Mouse (Mus musculus) NIH3T3 (cell line): ENCODE results near the gene Gck.
"Not testable (repeated sequence)": the region's sequence is repeated elsewhere in the genome, so short reads cannot be mapped to it uniquely, and the experiment has no call there.

ENCODE experiments used
- DNase-seq: peaks from one replicate; pipeline ENCODE4 v3.0.0-alpha.2; 2012; ENCODE audit warnings: low read depth

Gck gene

DNA sequence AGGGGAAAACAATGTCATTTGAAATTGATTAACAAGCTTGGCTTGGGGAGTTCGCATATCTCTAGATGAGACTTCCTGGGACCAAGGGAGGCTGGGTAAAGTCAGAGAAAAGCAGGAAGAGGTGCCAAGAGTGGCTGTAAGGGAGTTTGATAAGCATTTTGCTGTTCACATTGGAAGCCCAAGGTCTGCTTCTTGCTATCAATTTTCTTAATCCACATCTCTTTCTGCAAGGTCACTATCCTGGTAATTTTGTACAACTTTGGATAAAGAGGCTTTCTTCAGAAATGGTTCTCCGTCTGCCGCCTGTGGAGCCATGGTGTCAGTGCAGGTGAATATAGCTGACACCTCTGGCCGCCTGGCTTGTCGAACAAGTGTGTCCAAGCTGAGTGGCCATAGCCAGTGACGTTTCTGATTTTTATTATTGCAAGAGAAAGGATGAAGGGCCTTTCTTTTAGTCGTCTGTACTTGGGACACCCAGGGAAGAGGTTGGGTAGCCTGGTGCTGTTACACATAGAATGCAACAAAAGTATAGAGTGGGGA lies 5.2 kb upstream of the Gck start:
- DNase-seq, result peak; percentile 69

DNA sequence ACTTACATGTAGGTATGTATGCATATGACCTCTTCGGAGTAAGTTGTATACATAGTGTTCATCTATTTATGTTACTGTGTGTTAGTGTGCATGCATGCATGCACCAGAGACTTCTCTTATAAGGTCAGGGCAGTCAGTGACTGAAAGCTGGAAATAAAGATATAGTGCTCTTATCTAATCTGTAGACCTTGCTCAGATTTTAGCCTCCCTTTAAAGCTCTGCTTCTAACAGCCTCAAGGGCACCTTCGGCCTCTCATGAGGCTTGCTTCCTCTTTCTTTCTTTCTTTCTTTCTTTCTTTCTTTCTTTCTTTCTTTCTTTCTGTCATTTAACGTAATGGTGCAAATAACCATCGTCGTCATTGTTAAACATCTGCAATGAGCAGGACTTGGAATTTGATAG lies 4.6 kb upstream of the Gck start:
- DNase-seq, result no peak

DNA sequence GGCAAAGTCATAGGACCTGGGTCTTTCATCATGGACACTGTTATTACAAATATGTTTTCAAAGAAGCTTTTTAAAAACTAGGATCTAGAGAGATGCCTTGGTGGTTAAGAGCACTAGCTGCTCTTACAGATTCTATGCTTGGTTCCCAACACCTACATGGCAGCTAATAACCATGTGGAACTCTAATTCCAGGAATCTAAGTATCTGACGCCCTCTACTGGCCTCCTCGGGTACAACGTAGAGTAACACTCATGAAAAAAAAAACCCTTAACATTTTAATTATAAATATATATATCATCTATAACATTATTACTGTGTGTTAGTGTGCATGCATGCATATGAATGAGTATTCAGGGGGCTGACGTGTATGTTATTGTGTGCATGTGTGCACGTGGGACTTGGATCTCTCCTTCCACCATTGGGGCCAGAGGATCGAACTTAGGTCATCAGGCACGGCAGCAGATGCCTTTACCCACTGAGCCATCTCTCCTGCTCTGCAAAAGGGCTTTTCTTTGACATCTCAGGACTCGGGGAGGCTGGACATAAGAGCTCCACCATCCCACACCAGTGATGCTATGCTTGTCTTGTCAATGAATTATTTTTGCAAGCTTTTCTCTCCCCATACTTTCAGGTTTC lies 3.4 kb upstream of the Gck start:
- peak; percentile 69 for DNase-seq

DNA sequence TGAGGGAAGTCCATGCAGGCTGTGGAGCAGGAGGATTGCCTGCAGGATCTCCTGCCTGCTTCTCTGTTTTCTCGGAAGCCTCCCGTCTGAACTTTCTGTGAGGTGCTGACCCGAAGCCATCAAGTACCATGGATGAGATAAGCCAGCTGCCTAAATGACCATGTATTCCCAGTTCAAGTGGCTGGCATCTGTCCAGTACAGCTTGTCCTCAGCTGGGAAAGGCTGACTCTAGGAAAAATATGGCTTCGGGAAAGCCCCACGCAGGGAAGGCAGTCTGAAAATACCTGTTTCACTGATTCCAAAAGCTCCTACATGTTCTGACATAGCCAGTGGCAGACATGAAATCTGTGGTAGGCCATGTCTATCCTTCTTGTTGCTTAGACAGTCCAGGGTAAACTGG lies 2.6 kb upstream of the Gck start:
- no peak for DNase-seq

DNA sequence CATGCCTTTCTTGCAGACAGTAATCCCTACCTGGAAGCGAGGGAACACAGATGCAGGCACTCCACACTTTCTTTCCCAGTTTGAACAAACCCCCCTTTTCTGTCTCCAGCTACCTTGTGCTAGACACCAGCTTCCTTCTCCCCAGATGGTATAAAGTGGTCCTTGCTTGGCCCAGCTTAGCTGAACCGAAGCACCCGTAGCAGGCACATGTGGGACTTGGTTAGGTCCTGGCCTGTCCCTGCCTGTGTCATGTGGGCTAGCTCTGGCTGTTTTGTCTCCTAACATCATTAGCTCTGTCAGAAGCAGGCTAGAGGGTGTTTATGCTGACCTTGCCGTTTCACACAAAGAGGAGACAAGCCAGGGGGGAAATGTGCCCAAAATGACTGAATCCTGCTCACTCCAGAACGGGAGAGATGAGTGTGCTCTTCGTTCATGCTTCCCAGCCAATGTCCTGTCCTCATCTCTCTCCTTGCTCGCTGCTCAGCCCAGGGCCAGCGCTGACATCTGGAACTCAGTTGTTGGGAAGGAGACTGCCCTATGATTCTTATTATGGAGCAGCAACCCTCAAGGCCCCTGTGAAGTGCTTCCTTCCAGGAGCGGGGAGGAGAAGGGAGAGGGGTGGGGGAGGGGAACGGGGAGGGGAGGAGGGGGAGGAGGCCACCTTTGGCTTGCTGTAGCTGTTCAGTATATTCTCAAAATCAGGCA lies 1.2 kb downstream of the Gck start:
- DNase-seq, result peak; percentile 39

DNA sequence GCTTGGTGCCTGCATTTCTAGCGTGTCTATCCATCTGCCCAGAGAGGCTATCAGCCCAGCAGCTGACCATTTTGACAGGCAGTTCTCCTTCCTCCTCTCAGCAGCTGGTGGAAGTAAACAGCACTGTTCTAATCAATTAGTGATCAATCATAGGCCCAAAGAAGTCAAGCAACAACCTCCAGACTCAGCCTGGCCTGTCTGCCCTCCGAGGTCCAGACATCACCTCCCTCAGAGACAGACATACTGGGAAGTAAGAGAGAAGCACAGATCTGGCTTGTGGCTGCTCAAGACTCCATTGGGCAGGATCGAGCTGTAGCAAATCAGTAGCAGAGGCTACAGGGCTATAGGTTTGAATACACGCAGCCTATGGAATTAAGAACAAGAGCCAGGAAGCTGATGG lies 2.1 kb downstream of the Gck start:
- no peak for DNase-seq

DNA sequence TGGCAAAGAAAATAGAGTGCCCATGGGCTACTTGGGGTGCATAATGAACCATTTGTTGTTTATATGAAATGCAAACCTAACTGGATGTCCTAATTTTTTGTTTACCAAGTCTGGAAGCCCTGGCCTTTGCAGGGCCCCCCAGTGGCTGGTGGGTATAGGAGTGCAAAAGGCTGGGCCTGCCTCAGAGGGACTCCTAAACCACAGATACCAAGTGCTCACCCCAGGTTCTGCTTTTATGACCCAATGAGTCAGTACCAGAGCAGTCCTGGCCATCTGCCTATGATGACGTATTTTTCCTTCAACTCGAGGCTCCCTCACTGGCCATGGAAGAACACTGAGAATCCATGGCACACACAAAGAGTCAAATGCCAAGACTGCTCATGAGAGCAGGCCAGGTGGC lies 4.8 kb downstream of the Gck start:
- peak; percentile 85 for DNase-seq

DNA sequence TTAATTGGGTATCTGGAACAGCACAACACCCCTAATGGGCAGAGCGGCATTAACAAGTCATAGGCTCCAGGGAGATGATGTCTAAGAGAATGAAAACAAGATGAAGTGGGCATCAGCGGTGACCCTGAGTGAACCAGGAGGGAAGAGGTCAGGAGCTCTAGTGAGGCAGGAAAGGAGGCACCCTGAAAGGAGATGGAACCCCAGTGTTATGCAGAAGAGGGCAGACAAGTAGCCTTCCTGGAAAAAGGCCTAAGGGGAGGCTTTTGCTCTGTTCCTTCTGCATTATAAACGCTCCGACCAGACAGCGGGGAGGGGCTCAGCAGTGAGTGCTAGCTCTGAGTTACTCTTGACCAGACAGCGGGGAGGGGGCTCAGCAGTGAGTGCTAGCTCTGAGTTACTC lies 6.9 kb downstream of the Gck start:
- no peak for DNase-seq

DNA sequence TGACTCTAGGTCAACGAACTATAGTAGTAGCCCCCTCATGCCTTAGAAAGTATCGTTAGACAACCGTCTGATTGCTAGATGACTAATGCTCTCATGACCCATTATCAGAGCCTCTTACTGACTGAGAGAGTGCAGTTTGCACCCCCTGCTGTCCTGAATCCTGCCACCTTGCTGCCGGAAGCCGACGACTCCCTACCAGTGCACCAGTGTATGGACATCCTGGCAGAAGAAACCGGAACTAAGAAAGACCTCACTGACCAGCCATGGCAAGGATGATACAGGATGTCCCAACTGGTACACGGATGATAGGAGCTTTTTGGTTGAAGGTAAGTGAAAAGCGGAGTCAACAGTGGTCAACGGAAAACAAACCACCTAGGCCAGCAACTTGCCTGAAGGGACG lies 15.3 kb downstream of the Gck start:
- DNase-seq, result not testable (repeated sequence)

DNA sequence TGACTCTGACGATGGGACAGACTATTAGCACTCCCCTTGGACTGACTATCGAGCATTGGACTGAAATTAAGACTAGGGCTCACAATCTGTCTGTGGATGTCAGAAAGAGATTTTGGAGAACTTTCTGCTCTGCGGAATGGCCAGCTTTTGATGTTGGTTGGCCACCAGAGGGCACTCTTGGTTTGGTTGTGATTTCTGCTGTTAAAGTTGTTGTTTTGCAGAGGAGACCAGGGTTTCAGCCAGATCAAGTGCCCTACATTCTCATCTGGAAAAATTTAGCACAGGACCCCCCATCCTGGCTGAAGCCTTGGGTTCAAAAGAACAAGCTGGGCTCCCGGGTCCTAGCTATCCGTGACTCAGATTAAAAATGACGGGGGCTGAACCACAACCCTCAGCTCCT lies 17.9 kb downstream of the Gck start:
- peak; percentile 59 for DNase-seq

DNA sequence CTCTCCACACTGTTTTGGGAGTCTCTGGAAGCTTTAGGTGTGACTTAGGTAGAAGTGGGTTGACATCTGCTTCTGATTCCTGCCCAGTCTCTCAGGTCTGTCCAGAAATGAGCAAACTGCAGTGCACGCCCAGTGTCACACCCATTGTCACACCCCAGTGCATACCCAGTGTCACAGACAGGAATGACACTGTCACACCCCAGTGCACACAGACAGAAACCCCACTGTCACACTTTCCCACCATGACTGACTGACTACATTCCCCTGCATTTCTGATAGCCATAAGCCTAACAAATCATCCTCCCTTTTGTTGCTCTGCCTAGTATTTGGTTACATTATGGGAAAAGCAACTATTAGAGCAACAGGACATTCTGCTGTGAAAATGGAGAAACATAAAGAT lies 19.3 kb downstream of the Gck start:
- DNase-seq, result no peak

DNA sequence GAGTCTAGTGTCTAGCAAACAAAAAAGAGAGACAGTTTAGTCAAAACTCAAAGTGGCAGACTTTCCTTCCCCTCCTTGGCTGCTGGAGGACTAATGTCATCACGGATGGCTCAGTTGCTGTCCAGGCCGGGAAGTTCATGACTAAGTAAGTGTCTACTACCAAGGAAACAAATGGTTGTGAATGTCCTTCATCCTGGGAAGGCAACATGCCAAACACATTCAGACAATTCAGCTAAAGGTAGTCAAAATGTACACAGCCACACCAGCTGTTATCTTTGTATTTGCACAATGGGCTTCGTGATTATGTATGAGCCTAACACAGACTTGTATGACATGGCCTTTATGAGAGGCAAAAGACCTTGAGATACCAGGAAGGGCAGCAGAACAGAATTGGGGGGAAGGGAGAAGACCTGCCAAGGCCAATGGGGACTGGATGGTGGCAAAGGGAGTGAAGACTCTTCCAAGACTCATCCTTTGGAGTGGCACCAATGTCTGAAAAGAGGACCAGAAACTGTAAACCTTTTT lies 23.1 kb downstream of the Gck start:
- no peak for DNase-seq

DNA sequence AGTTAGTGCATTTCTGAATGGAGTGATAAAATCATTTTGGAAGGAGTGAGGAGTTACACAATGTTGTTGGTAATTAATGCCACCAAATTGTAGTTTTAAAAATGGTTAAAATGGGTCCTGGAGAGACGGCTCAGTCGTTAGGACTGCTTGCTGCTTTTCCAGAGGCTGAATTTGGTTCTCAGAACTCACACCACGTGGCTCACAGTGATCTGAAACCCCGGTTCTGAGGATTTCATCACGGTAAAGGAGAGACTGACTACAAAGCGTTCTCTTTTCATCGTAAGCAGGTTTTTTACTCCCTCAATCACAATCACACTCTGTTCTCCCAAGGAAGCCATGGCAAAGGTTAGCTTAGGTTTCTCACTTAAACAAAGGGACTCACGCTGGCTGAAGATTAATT lies 25.2 kb downstream of the Gck start:
- no peak for DNase-seq

DNA sequence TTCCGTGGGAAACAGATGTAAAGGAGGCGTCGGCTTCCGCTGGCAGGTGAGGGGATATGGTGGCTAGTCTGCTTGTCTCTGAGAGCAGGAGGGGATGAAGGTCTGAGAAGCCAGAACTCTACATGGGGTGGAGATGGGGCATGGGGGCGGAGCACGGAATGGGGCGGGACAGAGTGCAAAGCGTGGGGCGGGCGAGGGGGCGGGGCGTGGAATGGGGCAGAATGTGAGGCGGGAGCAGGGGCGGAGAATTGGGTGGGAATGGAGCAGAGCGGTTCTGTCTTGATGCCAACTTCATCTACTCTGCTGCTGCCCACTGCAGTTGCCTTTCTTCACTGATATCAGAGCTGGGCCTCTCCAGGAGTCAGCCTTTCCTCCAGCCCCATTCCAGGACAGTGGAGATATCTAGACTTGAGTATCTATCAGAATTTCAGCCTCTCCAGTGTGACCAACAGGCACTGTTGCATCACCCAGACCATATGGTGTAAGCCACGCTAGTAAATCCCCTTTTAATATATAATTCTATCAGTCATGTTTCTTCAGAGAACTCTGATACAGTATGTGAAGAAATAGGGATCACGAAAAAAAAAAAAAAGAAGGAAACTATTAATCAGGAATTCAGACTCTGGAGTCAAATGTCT lies 29.4 kb downstream of the Gck start:
- DNase-seq, result no peak

DNA sequence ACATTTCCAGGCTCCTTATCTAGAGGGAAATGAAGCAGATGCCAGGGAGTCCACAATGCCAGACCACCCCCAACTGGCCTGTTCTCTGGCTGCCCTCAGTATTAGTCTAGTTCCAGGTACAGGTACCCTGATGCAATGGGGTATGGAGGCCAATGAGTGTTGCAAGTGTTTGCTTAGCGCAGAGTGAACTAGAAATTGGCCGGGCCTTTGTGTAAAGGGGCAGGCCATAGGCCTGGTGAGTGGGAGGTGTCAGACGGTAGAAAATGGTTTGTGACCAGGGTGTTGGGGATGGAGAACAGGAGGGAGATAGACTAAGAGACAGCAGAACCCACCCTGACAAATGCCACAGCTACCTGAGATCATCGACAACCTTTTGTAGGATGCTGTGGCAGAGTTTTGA lies 30.3 kb downstream of the Gck start:
- DNase-seq, result no peak

DNA sequence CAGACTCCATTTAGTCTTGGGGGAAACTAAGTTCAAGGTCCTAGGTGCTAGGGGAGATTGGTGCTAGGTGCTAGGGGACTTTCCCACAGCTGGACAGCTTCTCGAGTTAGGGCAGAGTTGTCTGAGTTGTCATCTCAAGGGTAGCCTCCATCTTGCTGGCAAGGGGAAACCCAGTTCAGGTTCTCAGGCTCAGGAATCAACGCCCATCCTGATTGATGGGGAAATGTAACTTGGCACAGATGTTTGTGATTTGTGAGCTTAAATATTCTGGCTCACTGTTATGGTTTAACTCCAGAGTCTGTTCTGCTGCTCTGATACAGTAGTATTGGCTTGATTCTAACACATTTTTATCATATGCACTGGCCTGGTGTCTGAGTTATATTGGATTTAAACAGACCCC lies 31.8 kb downstream of the Gck start:
- DNase-seq, result peak; percentile 88

DNA sequence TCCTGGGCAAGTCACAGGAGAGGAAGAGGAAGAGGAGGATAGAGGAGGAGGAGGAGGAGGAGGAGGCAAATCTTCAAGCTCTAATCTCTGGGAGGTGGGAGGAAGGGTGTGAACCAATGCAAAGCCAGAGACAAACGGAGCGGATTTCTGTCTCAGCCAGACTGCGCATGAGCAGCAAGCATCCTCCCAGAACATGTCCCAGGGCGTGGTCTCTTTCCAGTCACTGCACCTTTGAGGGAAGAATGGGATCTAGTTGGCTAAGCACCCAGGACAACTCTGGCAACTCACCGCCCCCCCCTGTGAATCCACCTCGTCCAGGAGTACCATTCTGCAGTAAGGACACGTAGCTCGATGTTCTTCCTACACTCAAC lies 33.7 kb downstream of the Gck start:
- no peak for DNase-seq

DNA sequence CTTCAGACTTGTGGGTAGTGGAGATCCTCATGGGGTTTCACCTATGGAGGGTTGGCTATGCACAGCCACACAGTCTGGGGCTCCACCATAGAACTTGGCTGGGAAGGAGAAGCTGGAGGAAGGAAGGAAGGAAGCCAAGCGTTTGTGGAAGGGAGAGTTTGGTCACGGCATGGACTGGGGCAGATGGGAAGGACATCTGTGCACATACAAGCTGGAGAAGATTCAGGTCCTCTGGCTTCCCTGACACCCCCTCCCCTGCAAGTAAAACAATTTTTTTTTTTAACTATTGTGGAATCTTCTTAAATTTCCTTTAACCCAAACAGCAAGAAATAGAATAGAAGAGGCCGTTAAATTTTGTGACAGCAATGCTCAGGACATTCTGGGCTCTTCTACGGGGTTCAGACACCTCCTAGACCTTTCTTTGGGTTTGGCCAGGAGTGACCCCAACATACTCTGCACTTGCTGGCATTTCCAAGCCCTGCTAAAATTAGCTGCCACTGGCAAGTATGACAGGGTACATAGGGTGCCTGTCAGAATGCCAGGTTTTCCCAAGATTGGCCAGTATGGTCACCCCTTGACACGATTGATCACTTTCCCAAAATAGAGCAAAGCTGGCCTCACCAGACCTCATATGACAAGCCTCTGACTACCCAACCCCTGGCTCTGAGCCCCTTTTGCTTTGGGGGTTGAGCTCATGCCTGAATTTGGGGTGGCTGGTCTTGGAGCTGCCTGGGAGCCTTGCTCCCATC lies 34.3 kb downstream of the Gck start:
- peak; percentile 39 for DNase-seq

DNA sequence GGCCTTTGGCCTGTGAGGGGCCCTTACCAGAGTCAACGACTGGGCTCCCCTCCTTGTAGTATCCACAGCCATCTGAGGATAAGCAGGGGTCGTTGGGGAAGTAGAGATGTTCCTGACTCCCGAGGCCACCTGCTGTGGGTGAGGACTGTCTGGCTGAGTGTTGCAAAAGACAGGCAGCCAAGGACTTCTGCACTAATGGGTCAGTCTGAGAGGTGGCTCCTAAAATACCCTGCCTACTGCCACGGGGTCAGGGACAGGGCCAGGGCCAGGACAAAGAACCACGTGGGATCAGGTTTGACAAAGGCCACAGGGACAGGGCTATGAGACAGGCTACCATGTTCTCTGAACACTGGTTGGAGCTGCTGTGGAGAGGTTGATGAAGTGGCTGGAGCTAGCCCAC lies 34.9 kb downstream of the Gck start:
- DNase-seq, result no peak

DNA sequence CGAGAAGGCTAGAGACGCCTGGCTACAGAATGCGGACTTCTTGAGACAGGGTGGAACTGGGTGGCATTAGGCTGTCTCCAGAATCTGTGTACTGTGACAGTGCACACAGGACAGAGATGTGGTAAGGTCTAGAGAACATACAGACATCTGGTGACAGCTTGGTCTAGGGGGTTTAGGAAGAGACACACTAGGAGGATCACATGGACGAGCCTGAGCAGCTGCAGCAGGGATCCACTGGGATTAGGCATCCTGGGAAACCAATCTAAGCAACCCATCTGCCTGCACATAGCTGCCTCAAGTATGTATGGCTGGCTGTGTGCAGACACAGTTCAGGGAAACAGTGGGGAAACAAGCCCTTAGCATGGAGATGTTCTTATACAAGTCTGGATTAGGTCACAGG lies 35.9 kb downstream of the Gck start:
- DNase-seq, result no peak

DNA sequence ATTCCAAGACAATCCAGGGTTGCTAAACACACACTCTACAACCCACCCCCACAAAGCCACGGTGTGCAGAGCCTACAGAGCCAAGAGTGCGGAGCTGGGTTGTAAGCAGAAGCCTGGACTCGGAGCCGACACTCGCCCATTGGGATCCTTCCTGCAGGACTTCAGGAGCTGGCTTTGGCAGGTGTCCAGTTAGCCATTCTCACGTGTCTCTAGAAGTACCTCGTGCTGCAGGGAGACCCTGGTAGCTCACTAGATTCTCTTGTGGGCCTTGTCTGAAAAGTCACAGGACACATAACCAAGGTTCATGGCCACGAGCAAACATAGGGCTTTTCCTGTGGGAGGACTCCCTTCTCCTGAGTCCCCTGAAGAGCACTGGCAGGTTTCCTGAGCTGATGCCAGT lies 36.6 kb downstream of the Gck start:
- peak; percentile 38 for DNase-seq

DNA sequence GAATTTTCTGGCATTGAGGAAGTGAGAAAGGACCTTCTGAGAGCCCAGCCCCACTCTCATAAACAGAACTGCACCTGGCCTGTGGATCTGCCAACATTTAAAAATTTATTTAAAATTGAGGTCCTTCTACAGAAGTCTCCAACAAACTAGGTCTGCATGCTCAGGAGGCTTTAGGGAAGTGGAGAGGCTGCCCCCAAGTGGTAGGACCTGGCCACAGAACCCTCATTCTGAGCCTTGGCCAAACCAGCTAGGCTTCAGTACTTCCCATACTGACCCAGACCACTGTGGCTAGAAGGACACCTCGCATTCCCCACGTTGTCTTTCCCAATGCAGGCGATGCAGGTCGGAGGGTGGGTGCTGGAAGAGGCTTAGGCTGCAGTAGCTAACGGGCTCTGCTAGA lies 37.2 kb downstream of the Gck start:
- DNase-seq, result peak; percentile 89

DNA sequence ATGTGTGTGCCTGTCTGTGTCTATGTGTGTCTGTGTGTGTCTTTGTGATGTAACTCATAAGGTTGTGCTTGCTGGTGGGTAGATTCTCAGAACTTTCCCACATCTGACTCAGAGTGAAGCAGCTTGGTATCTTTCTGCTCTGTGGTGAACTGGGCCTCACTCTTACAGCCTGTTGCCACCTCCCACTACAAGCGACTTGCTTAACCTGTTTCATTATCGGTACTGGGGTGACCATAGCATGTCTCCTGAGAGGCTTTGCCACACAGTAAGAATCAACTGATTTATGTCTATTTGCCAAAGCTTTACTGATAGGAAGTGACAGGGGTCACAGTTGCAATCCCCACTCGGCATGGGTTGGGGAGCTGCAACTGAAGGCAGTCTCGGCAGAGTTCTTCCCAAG lies 41.2 kb downstream of the Gck start:
- no peak for DNase-seq
